Mouse (Mus musculus): ENCODE results near the gene Nr5a2. TPM values are rescaled to one million over a fixed set of nuclear protein-coding genes. Genes with fewer than 3 reads are reported as not detected.

The Nr5a2 gene
- polyA plus RNA-seq, 1 experiment = 2.3 TPM

GRCm38 (mm10) chr1:136866481-136867092, 93.7 kb downstream of the Nr5a2 start:
- no peak for DNase-seq (ENCODE audit: low read depth)
- TF ChIP-seq POLR2A (IDR thresholded peaks at IDR 0.05; ENCODE audit: borderline replicate concordance, extremely low read depth, insufficient read depth, insufficient read length, poor library complexity, severe bottlenecking) (no peak), CTCF (IDR thresholded peaks at IDR 0.05; ENCODE audit: borderline replicate concordance, extremely low read depth, insufficient read depth, insufficient read length) (peak; percentile 42; the same call in 1 of the 2 replicates)

GRCm38 (mm10) chr1:136863209-136863608, 97.0 kb downstream of the Nr5a2 start:
- no peak for TF ChIP-seq POLR2A (IDR thresholded peaks at IDR 0.05; ENCODE audit: borderline replicate concordance, extremely low read depth, insufficient read depth, insufficient read length, poor library complexity, severe bottlenecking)
- no peak for TF ChIP-seq CTCF (IDR thresholded peaks at IDR 0.05; ENCODE audit: borderline replicate concordance, extremely low read depth, insufficient read depth, insufficient read length)
- DNase-seq (ENCODE audit: low read depth) = no peak

- no peak for DNase-seq (ENCODE audit: low read depth)
- no peak for TF ChIP-seq POLR2A (IDR thresholded peaks at IDR 0.05; ENCODE audit: borderline replicate concordance, extremely low read depth, insufficient read depth, insufficient read length, poor library complexity, severe bottlenecking)
- TF ChIP-seq CTCF (IDR thresholded peaks at IDR 0.05; ENCODE audit: borderline replicate concordance, extremely low read depth, insufficient read depth, insufficient read length) = no peak
These were observed 100.8 kb downstream of the Nr5a2 start for GRCm38 (mm10) chr1:136859454-136859853.

- DNase-seq (ENCODE audit: low read depth) = no peak
- TF ChIP-seq POLR2A (IDR thresholded peaks at IDR 0.05; ENCODE audit: borderline replicate concordance, extremely low read depth, insufficient read depth, insufficient read length, poor library complexity, severe bottlenecking) (no peak), CTCF (IDR thresholded peaks at IDR 0.05; ENCODE audit: borderline replicate concordance, extremely low read depth, insufficient read depth, insufficient read length) (no peak)
These were observed 101.5 kb downstream of the Nr5a2 start for GRCm38 (mm10) chr1:136858724-136859123.

GRCm38 (mm10) chr1:136856104-136856503, 104.1 kb downstream of the Nr5a2 start:
- TF ChIP-seq CTCF (IDR thresholded peaks at IDR 0.05; ENCODE audit: borderline replicate concordance, extremely low read depth, insufficient read depth, insufficient read length) = no peak
- no peak for DNase-seq (ENCODE audit: low read depth)

GRCm38 (mm10) chr1:136848791-136849190, 111.5 kb downstream of the Nr5a2 start:
- DNase-seq (ENCODE audit: low read depth) = no peak
- TF ChIP-seq POLR2A (IDR thresholded peaks at IDR 0.05; ENCODE audit: borderline replicate concordance, extremely low read depth, insufficient read depth, insufficient read length, poor library complexity, severe bottlenecking) = no peak
- TF ChIP-seq CTCF (IDR thresholded peaks at IDR 0.05; ENCODE audit: borderline replicate concordance, extremely low read depth, insufficient read depth, insufficient read length) = no peak

GRCm38 (mm10) chr1:136846081-136846480, 114.2 kb downstream of the Nr5a2 start:
- DNase-seq (ENCODE audit: low read depth) = peak; percentile 77
- TF ChIP-seq CTCF (IDR thresholded peaks at IDR 0.05; ENCODE audit: borderline replicate concordance, extremely low read depth, insufficient read depth, insufficient read length) = no peak
- TF ChIP-seq POLR2A (IDR thresholded peaks at IDR 0.05; ENCODE audit: borderline replicate concordance, extremely low read depth, insufficient read depth, insufficient read length, poor library complexity, severe bottlenecking) = no peak

- TF ChIP-seq CTCF (IDR thresholded peaks at IDR 0.05; ENCODE audit: borderline replicate concordance, extremely low read depth, insufficient read depth, insufficient read length) = no peak
- TF ChIP-seq POLR2A (IDR thresholded peaks at IDR 0.05; ENCODE audit: borderline replicate concordance, extremely low read depth, insufficient read depth, insufficient read length, poor library complexity, severe bottlenecking) = no peak
- no peak for DNase-seq (ENCODE audit: low read depth)
These were observed 114.9 kb downstream of the Nr5a2 start for GRCm38 (mm10) chr1:136845341-136845740.

- TF ChIP-seq CTCF (IDR thresholded peaks at IDR 0.05; ENCODE audit: borderline replicate concordance, extremely low read depth, insufficient read depth, insufficient read length) (no peak), POLR2A (IDR thresholded peaks at IDR 0.05; ENCODE audit: borderline replicate concordance, extremely low read depth, insufficient read depth, insufficient read length, poor library complexity, severe bottlenecking) (no peak)
- no peak for DNase-seq (ENCODE audit: low read depth)
These were observed 119.7 kb downstream of the Nr5a2 start for GRCm38 (mm10) chr1:136840512-136840911.

GRCm38 (mm10) chr1:136839202-136839601, 121.0 kb downstream of the Nr5a2 start:
- no peak for DNase-seq (ENCODE audit: low read depth)
- TF ChIP-seq POLR2A (IDR thresholded peaks at IDR 0.05; ENCODE audit: borderline replicate concordance, extremely low read depth, insufficient read depth, insufficient read length, poor library complexity, severe bottlenecking) (no peak), CTCF (IDR thresholded peaks at IDR 0.05; ENCODE audit: borderline replicate concordance, extremely low read depth, insufficient read depth, insufficient read length) (no peak)

GRCm38 (mm10) chr1:136832305-136833152, 127.7 kb downstream of the Nr5a2 start:
- TF ChIP-seq CTCF (IDR thresholded peaks at IDR 0.05; ENCODE audit: borderline replicate concordance, extremely low read depth, insufficient read depth, insufficient read length) = no peak
- DNase-seq (ENCODE audit: low read depth) = peak; percentile 62

GRCm38 (mm10) chr1:136830992-136831391, 129.3 kb downstream of the Nr5a2 start:
- no peak for DNase-seq (ENCODE audit: low read depth)
- TF ChIP-seq CTCF (IDR thresholded peaks at IDR 0.05; ENCODE audit: borderline replicate concordance, extremely low read depth, insufficient read depth, insufficient read length) (no peak), POLR2A (IDR thresholded peaks at IDR 0.05; ENCODE audit: borderline replicate concordance, extremely low read depth, insufficient read depth, insufficient read length, poor library complexity, severe bottlenecking) (no peak)

All from brain, embryonic 14.5 days (tissue).